Mouse (Mus musculus) right cerebral cortex, adult 2 months (tissue): ENCODE data around the gene Smco4.
A peak's percentile ranks its signal among the peaks of the same experiment; 100 is the strongest.
"Not testable (repeated sequence)": the region's sequence is repeated elsewhere in the genome, so short reads cannot be mapped to it uniquely, and the experiment has no call there.

Experiments used
- DNase-seq, 2 experiments: peaks; one replicate each; pipeline ENCODE4 v3.0.0; 2021 to 2022; ENCODE audit warnings: low spot score in 2 of 2

The Smco4 gene

DNA sequence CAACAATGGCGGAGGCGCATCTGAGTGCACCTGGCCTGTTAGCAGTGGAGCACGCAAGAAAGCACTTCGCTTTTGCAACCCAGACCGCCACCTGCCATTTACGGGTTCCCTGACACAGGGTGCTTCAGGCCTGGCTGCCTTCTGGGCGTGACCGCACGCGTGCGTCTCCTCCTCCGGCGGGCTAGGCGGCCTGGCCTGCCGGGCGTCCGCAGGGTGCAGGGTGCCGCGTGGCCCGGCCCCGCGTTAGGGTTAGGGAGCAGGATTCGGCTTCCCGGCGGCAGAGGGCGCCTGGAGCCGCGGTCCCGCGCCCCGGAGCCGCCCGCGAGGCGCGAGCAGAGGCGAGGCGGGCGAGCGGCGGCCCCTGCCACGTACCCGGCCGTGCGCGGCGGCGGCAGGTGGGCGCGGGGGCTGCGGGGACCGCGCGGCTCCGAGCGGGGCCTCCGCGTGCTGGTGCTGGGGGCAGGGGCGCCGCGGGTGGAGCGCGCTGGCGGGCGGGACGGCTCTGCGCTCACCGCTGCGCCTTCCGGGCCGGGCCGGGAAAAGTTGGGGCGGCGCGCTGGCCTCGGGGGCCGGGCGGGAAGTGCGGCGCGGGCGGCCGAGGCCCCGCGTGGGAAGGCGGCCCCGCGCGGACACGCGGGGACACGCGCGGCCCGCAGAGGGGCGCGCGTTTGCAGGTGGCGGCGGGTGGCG, at the start of gene Smco4:
TSS of gene Smco4 (plus strand) at position 198 of the 690 bp plus-strand sequence.
- peak; percentile 34 to 41 for DNase-seq

DNA sequence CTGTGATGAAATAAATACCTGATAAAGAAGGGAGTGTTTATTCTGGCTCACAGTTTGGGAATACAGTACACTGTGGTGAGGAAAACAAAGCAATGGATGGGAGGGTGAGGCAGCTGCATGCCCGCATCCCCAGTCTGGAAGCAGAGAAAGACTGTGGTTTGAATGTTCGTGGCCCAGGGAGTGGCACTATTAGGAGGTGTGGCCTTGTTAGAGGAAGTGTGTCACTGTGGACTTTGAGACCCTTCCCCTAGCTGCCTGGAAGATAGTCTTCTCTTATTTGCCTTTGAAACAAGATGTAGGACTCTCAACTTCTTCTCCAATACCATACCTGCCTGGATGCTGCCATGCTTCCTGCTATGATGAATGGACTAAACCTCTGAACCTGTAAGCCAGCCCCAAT, 45.8 kb upstream of the Smco4 start:
- DNase-seq = no peak

DNA sequence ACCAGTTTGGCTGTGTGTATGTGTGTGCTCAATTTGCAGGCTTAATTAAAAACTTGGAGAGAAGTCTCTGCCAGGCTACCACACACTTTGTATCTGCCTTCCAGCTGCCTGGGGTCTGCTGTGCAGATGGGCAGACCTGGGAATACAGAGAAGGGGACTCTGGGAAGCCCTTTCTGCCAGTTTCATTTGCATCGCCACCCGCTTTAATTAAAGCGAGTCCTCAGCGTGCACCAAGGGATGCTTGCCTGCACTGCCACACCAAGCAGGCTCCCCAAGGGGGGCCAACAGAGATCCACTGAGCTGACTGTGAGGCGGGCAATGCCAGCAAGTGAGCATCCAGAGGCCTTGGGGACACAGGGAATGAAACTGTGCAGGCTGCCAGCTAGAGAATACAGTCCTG, 42.3 kb upstream of the Smco4 start:
- no peak for DNase-seq

DNA sequence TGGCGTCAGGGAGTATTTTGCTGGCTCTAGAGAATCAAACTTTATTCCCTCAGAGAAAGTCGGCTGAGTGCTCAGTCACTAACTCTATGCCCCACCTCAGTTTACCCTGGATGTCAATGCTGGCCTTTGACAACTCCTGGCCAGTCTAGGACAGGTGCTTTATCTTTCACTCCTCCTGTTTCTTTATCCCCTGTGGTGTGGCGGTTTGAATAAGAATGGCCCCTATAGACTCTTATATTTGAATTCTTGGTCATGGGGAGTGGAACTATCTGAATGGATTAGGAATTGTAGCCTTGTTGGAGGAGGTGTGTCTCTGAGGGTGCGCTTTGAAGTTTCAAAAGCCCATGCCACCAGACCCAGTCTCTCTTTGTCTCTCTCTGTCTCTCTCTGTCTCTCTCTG, 21.0 kb upstream of the Smco4 start:
- DNase-seq = no peak

DNA sequence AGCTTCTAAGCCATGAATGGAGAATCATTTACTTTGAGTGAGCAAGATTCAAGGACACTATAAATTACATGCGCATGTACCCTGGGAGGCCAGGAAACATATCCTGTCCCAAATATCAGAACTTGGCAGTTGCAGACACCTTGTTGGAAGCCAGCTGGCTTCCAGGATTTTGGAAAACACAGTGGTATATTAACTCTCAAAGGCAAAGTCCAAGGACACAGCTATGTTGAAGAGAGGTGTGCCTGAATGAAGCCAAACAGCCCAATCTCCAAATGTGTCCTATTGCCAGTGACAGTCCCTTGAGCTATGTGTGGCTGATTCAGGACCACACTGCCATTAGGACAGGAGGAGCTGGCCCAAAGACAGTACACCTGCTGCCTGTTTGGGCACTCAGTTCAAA, 20.0 kb upstream of the Smco4 start:
- DNase-seq = no peak

DNA sequence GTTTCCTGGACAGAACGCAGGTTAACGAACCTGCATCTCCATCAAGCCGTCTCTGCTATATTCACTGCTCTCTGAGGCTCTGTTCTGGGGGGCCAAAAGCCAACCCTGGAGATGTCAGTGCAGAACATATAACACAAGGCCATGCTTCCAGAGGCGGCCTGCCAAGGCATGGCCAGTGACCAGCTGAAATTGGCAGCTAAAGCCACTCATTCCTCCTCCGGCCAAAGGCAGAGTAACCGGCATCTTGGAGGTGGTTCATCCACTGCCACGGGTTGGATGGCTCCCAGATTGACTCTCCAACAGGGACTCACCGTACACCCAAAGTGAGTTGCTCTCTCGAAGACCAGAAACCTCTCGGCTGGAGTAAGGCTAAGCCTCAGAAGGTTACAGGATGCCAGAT, 15.7 kb upstream of the Smco4 start:
- no peak for DNase-seq

DNA sequence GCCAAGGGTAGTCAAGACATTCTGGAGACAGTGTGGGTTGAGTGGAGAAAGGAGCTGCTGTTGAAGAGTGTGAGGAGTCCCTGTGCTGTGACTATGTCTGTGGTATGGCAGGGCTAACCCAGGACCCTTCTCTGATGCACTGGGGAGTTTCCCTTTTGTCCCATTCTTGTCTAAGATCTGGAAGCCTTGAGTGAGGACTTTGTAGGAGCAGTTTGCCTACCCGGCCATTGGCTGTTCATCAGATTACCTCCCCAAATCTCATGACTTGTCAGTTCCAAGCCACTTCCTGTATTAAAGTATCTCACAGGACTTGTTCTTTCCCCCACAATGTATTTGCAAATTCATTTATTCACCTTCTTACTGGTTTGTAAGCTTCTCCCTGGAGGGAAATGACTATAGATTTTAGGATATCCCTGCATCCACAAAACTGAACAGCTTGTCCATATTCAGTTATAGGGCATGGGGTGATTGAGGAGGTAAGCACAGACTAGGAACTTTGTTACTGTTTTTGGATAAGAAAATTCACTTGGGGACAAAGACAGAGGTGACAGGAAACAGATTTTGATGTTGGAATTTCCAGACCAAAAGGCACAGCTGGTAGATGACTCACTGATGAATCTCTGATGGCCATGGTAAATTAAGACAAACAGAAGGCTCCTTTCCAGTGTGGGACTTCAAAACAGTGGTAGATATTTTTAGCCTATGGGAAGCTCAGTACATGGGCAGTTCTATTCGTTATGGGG, 5.4 kb upstream of the Smco4 start:
- no peak for DNase-seq

DNA sequence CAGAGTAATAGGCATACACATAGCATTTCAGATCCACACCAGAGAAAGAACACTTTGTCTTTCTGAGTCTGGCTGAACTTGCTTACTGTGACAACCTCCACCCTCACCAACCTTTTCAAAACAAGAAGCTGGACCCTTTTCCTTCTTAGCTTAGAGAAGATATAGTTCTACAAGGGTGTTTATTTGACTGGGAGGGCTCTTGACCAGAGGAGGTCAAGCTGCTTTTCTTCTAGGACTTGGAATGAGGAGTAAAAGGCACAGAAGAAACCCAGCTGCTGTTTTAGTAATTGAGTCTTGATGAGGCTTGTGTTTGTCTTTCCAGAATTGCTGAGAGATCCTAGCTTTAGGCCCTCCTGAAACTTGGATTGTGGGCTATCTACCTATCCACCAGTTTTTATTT, 3.9 kb upstream of the Smco4 start:
- no peak for DNase-seq

DNA sequence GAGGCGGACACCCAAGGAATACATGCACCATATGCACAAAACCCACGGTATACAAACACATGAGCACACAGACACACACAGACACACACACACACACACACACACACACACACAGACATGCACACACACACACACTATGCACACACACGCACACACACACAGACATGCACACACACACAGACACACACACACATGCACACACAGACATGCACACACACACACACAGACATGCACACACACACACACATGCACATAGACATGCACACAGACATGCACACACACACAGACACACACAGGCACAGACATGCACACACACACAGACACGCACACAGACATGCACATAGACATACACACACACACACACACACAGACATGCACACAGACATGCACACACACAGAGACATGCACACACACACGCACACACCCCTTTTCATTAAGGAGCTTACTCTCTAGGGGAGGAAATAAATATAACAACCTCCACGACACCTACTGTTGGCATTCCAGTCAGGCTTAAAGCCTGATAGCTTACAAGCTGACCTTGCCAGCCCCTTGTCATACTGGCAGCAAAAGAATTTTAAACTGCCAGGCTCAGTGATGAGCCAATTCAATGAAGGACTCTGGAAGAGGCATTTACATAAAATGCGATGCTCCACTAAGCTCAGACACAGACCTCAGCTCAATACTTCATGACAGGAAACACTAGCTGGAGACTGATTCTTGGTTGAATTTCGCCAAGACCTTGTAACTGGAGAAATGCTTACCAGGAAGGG, 2.7 kb upstream of the Smco4 start:
- no peak for DNase-seq

DNA sequence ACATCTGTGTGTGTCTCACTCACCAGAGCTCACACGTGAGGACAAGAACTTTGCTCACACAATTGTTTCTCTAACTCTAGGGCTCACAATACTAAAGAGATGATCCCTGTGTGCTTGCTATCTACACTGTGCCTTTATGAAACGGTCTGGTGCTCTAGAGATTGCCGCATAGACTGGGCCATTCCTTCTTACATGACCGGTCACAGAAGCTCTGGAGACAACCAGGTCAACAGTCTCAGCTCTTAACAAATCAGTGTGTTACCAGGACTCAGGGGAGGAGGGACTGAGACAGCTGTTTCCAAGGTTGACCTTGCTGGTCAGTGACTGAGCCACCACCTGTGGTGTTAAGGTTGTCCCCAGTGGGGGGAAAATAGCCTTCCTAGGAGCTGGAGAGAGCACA, 1.5 kb upstream of the Smco4 start:
- no peak for DNase-seq

DNA sequence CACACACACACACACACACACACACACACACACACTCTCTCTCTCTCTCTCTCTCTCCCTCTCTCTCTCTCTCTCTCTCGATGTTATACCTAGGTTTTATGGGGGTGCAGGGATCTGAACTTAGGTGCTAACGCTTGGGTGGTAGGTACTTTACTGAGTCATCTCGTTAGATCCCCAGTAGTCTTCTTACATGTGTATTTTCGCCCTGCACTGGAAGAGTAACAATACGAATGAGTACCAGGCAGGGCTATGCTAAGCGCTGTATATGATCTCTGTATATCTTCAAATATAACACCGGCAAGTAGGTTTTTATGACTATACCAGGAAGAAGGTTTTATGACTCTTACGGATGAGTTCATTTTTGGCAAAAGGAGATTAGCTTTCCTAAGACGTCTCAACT, 831 bp upstream of the Smco4 start:
- DNase-seq = no peak

DNA sequence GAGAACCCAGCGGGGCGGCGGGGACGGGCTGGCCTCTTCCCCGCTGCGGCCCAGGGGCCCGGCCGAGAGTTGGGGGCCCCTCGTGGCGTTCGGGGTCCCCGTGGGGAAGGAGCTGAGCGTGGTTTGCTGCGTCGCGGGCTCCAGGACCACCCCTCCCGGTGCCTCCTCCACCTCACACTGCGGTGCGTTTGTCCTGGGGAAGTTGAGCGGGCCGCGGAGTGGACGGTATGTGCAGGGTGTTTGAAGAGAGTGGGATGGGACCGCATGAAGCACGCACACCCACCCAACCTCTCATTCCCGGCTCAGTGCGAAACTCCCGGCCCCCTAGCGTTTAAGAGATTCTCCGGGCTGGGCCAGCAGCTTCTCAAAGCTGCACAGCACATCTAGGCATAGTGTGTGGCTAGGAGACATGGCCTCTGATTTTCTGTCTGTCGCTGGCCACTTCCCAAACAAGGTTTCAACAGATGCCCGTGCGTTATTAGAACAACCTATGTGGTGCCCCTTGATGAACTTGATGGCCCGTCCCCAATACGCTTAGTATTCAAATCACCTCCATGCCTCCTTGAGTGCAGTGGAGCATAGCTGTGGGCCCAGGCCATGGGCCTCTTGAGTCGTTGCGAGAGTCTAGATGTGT, 810 bp downstream of the Smco4 start:
- peak; percentile 64 to 71 for DNase-seq

DNA sequence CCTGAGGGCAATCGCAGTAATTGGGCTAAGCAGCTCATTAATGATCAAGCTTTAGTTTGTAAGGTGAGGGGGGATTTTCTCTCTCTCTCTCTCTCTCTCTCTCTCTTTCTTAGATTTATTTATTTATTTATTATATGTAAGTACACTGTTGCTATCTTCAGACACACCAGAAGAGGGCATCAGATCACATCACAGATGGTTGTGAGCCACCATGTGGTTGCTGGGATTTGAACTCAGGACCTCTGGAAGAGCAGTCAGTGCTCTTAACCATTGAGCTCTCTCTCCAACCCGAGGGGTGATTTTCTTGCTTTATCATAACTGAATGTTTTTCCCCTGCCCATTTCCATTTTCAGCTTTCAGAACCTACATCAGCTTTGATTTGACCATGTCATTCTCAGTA, 2.0 kb downstream of the Smco4 start:
- DNase-seq = not testable (repeated sequence)

DNA sequence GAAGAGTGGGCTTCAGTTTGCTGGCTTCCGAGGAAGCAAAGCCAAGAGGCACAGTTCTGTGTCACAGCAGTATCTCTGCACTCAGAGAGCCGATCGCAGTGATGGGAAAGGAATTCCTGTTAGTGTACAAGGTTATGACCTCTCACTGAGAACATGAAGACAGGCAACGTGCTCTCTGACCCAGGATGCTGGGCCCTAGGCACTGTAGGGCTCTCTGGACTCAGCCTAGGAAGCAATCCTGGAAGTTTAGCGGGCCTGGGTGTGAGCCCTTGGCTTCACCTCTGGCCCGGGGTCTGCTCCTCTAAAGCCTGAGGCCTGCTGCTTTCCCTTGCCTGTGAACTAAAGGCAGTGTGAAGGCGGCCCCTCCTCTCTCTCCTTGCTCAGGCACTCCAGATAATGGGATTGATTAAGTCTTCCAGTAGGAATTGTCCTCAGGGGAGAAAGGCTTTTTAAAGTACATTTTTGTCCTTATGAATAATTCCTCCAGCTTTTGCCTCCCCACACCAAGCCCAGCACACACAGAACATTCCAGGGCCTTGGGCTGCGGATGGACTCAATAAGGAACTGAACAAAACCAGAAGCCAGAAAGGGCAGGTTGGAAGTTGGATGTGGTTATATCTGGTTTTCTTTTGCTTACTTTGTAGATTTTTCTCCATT, 2.8 kb downstream of the Smco4 start:
- no peak for DNase-seq

DNA sequence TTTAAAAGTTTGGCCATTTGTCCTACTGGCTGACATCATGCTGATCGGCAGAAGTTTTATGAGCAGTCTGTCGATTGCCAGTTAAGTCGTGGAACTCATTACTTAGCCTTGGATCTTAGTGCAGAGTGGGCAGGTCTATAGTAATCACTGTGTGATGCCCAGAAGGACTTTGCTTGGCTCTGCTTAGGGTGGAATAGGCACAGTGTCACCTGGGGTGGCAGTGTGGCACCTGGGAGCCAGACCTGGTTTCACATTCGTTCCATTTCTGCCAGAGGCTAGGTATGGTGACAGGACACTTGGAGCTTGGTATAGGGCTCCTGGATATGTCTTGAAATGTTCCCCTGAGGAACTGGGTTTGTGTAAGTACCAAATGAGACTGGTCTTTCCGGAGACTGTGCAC, 6.8 kb downstream of the Smco4 start:
- no peak for DNase-seq

DNA sequence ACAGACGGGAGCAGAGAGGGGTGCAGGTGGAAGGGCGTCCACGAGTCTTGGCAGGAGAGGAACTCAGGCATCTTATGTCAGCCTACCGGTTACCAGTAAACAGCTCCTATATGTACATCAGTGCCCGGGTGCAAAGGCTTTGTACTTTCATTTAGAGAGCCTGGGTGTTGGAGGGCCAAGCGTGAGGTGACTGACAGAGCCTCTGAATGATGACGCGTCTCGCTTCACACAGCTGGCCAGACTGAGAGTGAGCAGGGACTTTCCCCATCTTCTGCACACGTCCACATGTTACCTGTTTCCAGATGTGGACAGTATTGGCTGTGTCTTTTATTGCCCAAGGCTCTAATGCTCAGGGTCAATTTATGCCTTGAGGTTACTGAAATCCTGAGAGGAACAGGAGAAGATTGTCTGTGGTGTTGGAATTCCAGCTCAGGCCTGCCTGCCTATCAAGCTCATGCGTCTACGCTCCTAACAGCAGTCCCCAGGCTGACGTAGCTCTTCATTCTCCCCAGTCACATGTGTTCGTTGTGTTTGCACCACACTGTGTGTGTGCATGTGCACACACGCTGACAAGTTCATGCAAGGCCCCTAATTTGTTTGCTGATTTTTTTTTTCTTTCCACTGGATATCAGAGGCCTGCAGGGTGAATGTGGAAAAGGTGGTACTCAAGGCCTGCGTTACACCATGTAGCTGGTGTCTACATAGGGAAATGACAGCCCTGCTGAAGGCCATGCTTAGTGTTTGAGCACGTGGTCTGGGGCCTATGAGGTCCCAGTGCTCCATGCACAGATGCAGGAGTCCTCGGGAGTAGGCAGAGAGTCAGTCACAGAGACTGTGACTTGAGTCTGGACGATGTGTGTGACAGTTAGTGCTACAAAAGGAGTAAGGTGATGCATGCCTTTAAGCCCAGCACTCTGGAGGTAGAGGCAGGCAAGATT, 8.4 kb downstream of the Smco4 start:
- no peak for DNase-seq

DNA sequence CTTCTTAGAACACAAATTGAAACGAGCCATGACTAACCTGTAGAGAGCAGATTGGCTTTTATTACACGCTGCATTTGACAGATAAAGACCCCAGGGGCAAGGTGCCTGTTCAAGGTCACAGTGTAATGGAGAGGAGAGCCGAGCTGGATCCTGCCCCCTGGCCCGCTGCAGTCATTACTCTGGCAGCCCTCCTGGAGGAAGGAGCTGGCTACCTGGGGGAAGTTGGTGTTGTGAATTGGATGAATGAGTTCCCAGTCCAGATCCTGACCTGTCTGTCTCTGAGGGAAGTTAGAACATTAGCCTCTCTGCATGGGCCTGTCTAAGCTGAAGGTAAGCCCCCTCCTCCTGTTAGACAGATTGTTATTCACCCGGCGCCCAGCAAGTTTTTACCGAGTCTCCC, 9.2 kb downstream of the Smco4 start:
- no peak for DNase-seq

DNA sequence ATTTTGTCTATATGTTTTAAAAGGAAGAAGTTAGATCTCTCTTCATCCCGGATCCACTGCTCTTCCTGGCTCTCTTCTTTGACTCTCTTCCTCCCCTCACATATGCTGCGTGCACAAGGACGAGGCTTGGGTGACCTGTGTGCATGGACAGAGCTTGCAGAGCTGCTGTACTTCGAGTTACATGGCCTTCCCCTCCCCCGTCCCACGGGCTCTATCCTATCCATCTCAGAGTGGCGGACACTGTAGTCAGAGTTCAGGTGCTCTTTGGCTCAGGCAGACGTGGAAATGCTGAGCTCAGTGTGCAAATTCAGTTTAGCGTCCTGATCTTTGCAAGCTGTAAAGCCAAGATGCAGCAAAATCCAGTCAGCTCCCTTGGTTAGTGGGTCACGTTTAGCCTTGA, 10.1 kb downstream of the Smco4 start:
- no peak for DNase-seq

DNA sequence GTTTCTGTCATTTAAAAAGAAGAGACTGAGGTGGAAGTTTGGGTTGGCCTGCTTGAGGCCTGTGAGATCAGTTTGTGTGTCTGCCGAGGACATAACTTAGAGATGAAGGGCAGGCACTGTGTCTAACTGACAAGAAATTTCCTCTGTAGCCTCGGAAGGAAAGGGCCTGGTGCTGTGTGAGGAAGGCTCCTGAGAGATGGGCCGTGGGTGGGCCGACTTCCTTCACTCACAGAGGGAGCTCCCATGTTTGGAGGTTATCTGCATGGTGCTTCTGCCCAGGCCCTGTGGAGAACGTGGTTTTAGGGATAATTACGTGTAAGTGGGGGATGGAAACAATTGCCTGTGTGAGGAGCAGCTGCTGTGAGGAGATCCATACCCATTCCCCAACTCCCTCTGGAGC, 10.6 kb downstream of the Smco4 start:
- no peak for DNase-seq

DNA sequence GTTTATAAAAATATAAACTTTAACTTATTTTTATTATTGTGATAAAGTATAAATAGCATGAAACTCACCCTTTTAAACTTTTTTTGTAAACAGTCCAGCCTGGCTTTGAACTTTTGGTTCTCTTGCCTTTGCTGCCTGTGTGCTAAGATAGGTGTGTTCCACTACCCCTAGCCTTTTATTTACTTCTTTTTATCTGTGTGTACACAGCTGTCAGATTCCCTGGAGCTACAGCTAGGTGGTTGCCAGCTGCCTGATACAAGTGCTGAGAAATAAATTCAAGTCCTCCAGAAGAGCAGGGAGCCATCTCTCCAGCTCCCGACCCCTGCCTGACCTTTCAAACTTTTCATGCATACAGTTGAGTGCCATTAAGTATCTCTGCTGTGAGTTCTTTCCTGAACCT, 12.1 kb downstream of the Smco4 start:
- no peak for DNase-seq

DNA sequence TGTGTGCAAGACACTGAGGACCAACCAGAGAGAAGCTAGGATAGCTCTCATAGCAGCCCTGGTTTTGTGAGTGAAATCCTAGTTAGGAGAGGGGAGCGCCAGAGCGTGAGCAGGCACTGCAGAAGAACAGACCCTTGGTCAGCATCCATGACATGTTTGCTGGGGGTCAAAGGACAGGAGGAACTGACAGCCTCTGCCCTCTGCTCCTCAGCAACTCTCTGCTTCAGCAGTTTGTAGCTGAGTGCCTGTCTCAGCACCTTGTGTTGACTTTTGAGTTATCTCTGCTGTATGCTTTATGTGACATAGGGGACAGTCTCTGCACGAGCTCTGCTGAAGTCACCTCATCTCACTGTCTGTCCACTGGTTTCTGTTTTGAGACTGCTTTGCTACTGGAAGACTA, 13.6 kb downstream of the Smco4 start:
- no peak for DNase-seq
